Mouse (Mus musculus): ENCODE measurements around the gene Epb41l3. TPM values are rescaled to one million over a fixed set of nuclear protein-coding genes. Genes with fewer than 3 reads are reported as not detected.
A peak's percentile ranks its signal among the peaks of the same experiment; 100 is the strongest.

Gene Epb41l3
- polyA plus RNA-seq, 1 experiment from 2014 or later: 137 TPM

- Histone ChIP-seq H3K4me2 (no peak overlapping the region), H3K9ac (no peak overlapping the region), H3K36me3 (peaks cover 34% of the 10 kb centered on the region), H3K27ac (no peak overlapping the region), H3K4me1 (no peaks in the 10 kb centered on the region), H3K4me3 (no peak overlapping the region), H3K9me3 (no peaks in the 10 kb centered on the region), H3K27me3 (no peaks in the 10 kb centered on the region)
- 58% methylated on average over 6 of the region's 6 CpGs for WGBS
- ATAC-seq (ENCODE audit: insufficient number of reproducible peaks, low FRiP score, low TSS enrichment, low read depth): no peak
These were observed 192.0 kb downstream of the Epb41l3 start for GRCm38 (mm10) chr17:69267526-69267925.

DNA sequence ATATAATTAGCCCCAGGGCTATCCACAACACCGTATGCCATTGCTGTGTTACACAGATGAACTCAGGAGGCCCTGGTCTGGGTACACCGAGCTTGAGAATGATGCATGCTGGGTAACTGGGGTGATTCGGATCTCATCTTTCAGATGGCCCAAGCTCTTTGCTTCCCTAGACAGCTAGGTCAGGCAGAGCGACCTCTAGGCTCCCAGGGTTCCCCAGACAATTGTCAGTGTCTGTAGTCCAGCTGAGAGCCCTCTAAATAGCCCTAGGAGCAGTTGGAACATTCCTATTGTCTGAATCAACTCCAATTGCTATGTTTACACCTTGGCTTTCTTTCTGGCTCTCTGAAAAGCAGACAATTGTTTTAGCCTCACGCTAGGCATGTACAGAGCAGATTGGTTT lies 201.9 kb downstream of the Epb41l3 start:
- Histone ChIP-seq H3K4me3 (no peak overlapping the region), H3K4me2 (no peak overlapping the region), H3K36me3 (peaks cover 64% of the 10 kb centered on the region), H3K4me1 (no peaks in the 10 kb centered on the region), H3K27me3 (no peaks in the 10 kb centered on the region), H3K9me3 (no peaks in the 10 kb centered on the region), H3K9ac (no peak overlapping the region), H3K27ac (no peak overlapping the region)
- WGBS: 51% methylated on average over 5 of the region's 5 CpGs
- ATAC-seq (ENCODE audit: insufficient number of reproducible peaks, low FRiP score, low TSS enrichment, low read depth): no peak

- no peak overlapping the region for H3K4me2 ChIP-seq
- WGBS: 95% methylated on average over 13 of the region's 13 CpGs
These were observed 209.0 kb downstream of the Epb41l3 start for GRCm38 (mm10) chr17:69284511-69284910.

DNA sequence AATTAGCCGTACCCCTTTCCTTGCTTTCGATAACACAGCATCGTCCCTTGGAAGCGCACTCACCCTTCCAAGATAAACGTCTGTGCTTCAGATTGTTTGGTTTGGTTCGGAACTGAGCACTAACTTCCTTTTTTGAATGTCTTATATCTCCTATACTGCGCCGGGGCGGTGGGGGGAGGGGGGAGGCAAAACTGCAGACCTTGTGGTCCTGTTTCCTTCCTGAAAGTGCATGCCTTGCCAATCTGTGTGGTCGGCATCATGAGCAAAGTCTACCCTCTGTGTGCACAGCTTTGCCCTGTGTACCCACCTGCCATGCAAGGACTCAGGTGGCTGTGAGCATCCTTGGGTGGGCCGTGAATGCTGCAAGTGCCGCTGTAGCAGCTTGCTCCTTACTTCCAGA lies 212.6 kb downstream of the Epb41l3 start:
- no peaks in the 10 kb centered on the region for H3K9me3 ChIP-seq
- H3K4me2 ChIP-seq: no peak overlapping the region
- no peaks in the 10 kb centered on the region for H3K4me1 ChIP-seq
- no peak overlapping the region for H3K27ac ChIP-seq
- H3K36me3 ChIP-seq: peaks cover 61% of the 10 kb centered on the region
- H3K9ac ChIP-seq: no peak overlapping the region
- H3K27me3 ChIP-seq: no peaks in the 10 kb centered on the region
- H3K4me3 ChIP-seq: no peak overlapping the region
- peak; percentile 24; the same call in 1 of the 2 replicates for ATAC-seq (ENCODE audit: insufficient number of reproducible peaks, low FRiP score, low TSS enrichment, low read depth)
- WGBS: 90% methylated on average over 12 of the region's 12 CpGs

More at GRCm38 (mm10) chr17:69284511-69284910, 209.0 kb downstream of the Epb41l3 start:
- H3K9me3 ChIP-seq: no peaks in the 10 kb centered on the region
- no peaks in the 10 kb centered on the region for H3K27me3 ChIP-seq
- no peak overlapping the region for H3K9ac ChIP-seq
- ATAC-seq (ENCODE audit: insufficient number of reproducible peaks, low FRiP score, low TSS enrichment, low read depth): no peak
- no peak overlapping the region for H3K27ac ChIP-seq
- no peaks in the 10 kb centered on the region for H3K4me1 ChIP-seq
- H3K36me3 ChIP-seq: peaks cover 82% of the 10 kb centered on the region
- H3K4me3 ChIP-seq: no peak overlapping the region

- H3K36me3 ChIP-seq: peaks cover 48% of the 10 kb centered on the region
- whole genome bisulfite sequencing: 87% methylated on average over 3 of the region's 3 CpGs
These were observed 214.8 kb downstream of the Epb41l3 start for GRCm38 (mm10) chr17:69290272-69290671.

GRCm38 (mm10) chr17:69301552-69301951 lies 226.1 kb downstream of the Epb41l3 start:
- WGBS: 69% methylated on average over 4 of the region's 4 CpGs
- Histone ChIP-seq H3K4me3 (no peak overlapping the region), H3K4me1 (no peaks in the 10 kb centered on the region), H3K9me3 (no peaks in the 10 kb centered on the region), H3K27me3 (no peaks in the 10 kb centered on the region), H3K27ac (no peak overlapping the region), H3K9ac (no peak overlapping the region), H3K4me2 (no peak overlapping the region), H3K36me3 (no peaks in the 10 kb centered on the region)
- ATAC-seq (ENCODE audit: insufficient number of reproducible peaks, low FRiP score, low TSS enrichment, low read depth): no peak

More at GRCm38 (mm10) chr17:69290272-69290671, 214.8 kb downstream of the Epb41l3 start:
- no peaks in the 10 kb centered on the region for H3K27me3 ChIP-seq
- no peak overlapping the region for H3K27ac ChIP-seq
- H3K9me3 ChIP-seq: no peaks in the 10 kb centered on the region
- no peak for ATAC-seq (ENCODE audit: insufficient number of reproducible peaks, low FRiP score, low TSS enrichment, low read depth)
- no peaks in the 10 kb centered on the region for H3K4me1 ChIP-seq
- no peak overlapping the region for H3K4me2 ChIP-seq
- H3K4me3 ChIP-seq: no peak overlapping the region
- H3K9ac ChIP-seq: no peak overlapping the region

DNA sequence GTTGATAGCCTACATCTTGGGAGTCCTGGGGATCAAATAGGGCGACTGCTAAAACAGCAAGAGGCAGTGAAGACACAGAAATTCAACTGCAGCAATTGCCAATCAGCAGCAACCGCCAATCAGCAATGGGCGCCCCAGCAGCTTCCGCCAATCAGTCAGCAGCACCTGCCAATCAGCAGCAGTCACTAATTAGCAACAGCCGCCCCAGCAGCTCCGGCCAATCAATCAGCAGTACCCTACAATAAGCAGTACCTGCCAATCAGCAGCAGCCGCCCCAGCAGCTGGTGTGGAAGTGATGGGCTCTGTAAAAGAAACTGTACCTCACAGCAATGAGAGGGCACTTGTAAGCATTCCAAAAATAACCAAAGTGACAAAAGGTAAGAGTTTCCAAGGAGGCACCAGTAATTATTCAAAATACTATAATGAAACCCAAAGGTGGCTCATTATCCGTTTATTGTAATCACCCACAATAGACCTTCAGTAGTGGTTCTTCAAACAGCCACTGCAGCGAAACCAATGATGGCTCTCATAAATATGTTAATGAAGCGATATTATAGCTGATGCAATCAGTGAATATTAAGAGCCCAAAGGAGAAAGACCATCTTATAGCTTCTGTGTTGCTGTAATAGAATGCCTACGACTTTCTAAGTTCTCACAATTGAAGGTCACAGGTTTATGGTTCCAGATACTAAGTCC lies 228.2 kb downstream of the Epb41l3 start:
- H3K36me3 ChIP-seq: no peaks in the 10 kb centered on the region
- H3K9me3 ChIP-seq: no peaks in the 10 kb centered on the region
- H3K4me3 ChIP-seq: no peak overlapping the region
- H3K27ac ChIP-seq: no peak overlapping the region
- H3K4me1 ChIP-seq: no peaks in the 10 kb centered on the region
- no peaks in the 10 kb centered on the region for H3K27me3 ChIP-seq
- H3K4me2 ChIP-seq: no peak overlapping the region
- no peak overlapping the region for H3K9ac ChIP-seq
- no peak for ATAC-seq (ENCODE audit: insufficient number of reproducible peaks, low FRiP score, low TSS enrichment, low read depth)
- WGBS: 76% methylated on average over 11 of the region's 11 CpGs

- Histone ChIP-seq H3K27ac (no peak overlapping the region), H3K4me2 (no peak overlapping the region), H3K9me3 (no peaks in the 10 kb centered on the region), H3K9ac (no peak overlapping the region), H3K27me3 (no peaks in the 10 kb centered on the region), H3K4me1 (no peaks in the 10 kb centered on the region), H3K4me3 (no peak overlapping the region), H3K36me3 (no peaks in the 10 kb centered on the region)
- ATAC-seq (ENCODE audit: insufficient number of reproducible peaks, low FRiP score, low TSS enrichment, low read depth): no peak
- WGBS: 59% methylated on average over 9 of the region's 9 CpGs
These were observed 232.2 kb downstream of the Epb41l3 start for GRCm38 (mm10) chr17:69307636-69308035.

GRCm38 (mm10) chr17:69309872-69310271 lies 234.4 kb downstream of the Epb41l3 start:
- Histone ChIP-seq H3K9me3 (no peaks in the 10 kb centered on the region), H3K27me3 (no peaks in the 10 kb centered on the region), H3K9ac (no peak overlapping the region), H3K36me3 (no peaks in the 10 kb centered on the region), H3K4me1 (no peaks in the 10 kb centered on the region), H3K4me3 (no peak overlapping the region), H3K27ac (no peak overlapping the region), H3K4me2 (no peak overlapping the region)
- WGBS: 53% methylated on average over 4 of the region's 4 CpGs
- ATAC-seq (ENCODE audit: insufficient number of reproducible peaks, low FRiP score, low TSS enrichment, low read depth): no peak

DNA sequence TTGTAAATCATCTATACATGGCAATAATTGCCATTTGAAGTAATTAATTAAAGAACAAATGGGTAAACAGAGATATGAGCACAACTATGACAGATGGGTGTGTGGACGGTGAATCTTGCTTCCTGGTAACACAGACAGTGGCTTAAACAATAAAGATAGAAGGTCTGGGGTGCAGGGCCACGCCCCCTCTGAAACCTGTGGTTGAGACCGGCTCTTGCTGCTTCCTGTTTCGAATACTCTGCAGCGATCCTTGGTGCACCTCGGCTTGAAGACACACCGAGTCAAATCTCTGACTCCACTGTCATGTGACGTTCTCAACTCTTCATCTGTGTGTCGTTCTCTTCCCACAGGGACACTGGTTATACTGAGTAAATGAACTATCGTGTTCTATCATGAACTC lies 245.0 kb downstream of the Epb41l3 start:
- Histone ChIP-seq H3K4me2 (no peak overlapping the region), H3K27me3 (no peaks in the 10 kb centered on the region), H3K4me1 (no peaks in the 10 kb centered on the region), H3K4me3 (no peak overlapping the region), H3K9ac (no peak overlapping the region), H3K27ac (no peak overlapping the region), H3K36me3 (no peaks in the 10 kb centered on the region), H3K9me3 (no peaks in the 10 kb centered on the region)
- ATAC-seq (ENCODE audit: insufficient number of reproducible peaks, low FRiP score, low TSS enrichment, low read depth): no peak
- WGBS: 88% methylated on average over 10 of the region's 10 CpGs

DNA sequence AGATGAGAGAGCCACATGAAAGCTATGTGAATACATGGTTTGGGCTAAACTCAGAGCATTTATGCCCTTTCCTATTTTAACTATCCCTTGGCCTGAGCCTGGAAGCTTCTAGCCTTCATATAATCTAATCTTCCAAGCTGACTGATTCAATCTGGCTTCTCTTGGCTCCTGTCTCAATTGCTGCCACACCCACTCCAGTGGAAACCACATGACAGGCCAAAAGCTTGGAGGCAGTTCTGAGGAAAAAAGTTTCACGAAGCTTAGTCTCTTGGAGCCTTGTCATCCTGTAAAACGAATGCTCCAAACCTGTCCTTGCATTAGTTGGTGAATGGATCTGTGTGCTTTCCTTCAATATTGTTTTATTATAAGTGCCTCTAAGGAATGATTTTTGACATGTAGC lies 247.2 kb downstream of the Epb41l3 start:
- no peaks in the 10 kb centered on the region for H3K4me1 ChIP-seq
- 85% methylated on average over 2 of the region's 2 CpGs for WGBS
- H3K27me3 ChIP-seq: no peaks in the 10 kb centered on the region
- H3K9ac ChIP-seq: no peak overlapping the region
- no peak overlapping the region for H3K4me3 ChIP-seq
- no peaks in the 10 kb centered on the region for H3K9me3 ChIP-seq
- no peak overlapping the region for H3K4me2 ChIP-seq
- no peaks in the 10 kb centered on the region for H3K36me3 ChIP-seq
- no peak for ATAC-seq (ENCODE audit: insufficient number of reproducible peaks, low FRiP score, low TSS enrichment, low read depth)
- H3K27ac ChIP-seq: no peak overlapping the region
